Mouse (Mus musculus) olfactory bulb, adult 2 months (tissue): ENCODE measurements at regions not wholly inside any gene's neighbourhood (a gene's known extent, or its start where the extent isn't known, plus 50 kb on each side); places are given as distances from the start of the nearest gene placed in this dataset.

Source experiments
- CTCF ChIP-seq: fragments of 200-500 bp; IDR thresholded peaks from 2 replicates; pipeline ENCODE4 v1.5.1; 2012; ENCODE audit warnings: low read depth, mild to moderate bottlenecking, low read length, moderate library complexity; ENCODE audit not compliant: insufficient read depth
- POLR2A ChIP-seq: fragments of 200-500 bp; IDR thresholded peaks from 2 replicates; pipeline ENCODE4 v1.6.1; 2012; ENCODE audit warnings: mild to moderate bottlenecking, low read depth, low read length, moderate library complexity; ENCODE audit not compliant: insufficient read depth

DNA sequence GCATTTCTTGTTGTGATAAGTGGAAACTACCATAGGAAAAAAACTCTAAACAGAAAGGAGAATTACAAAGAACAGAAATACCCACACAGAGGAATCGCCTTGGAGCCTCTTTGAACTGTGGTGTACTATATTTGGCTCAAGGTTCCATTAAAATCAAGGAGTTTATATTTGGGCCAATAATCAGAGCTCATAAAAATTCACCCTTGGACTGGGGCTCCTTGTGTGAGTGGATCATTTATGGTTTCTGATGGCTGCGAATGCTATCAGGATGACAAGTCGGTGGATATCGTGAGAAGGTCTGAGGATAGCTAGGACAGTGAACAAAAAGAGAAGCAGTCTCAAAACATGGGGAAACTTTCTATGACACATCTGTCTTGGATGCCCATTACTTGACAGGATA, 92.2 kb upstream of the Klf3 start:
- no peak for TF ChIP-seq POLR2A
- TF ChIP-seq CTCF = no peak
